In the genomic region with DNA sequence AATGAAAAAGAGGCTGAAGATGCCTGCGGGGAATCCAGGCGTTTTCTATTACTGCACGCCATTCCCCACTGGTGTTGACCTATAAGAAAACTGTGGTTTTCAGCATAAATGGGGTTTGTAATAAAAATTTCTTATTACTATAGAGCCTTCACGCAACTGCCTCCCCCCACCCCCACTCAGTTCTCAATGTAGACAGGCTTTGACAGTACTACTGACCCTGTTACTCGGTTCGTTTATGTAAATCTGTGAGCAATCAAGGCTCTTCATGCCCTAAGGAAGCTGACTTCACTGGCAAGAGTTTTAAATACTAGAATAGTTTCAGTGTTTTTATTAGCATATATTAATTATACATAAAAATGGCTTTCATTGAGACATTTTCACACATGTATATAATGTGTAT, we compare ENCODE assay signal across 22 mouse cellular contexts.
DNase-seq lines count a peak whose midpoint lies in the region; ATAC-seq lines count a peak whose summit lies in the region.
"Had no signal": no experiment of that assay in that cellular context is flagged by ENCODE, and none has a peak within 500 bp of the region (broad histone marks: within the 10 kb centered on the region; RNA-seq: fewer than 3 reads in every experiment).

No protein-coding gene starts in this region.

- peak; percentile 41; the same call in 1 of the 2 replicates for ATAC-seq in hindbrain, embryonic 13.5 days (ENCODE audit: low FRiP score)
- no peak for ATAC-seq in hindbrain, embryonic 11.5 days (ENCODE audit: low FRiP score)
- no peak for ATAC-seq in liver, embryonic 12.5 days
- ATAC-seq in liver, embryonic 13.5 days (ENCODE audit: low read depth), result no peak
- ATAC-seq: CD4-positive, CD25-positive, alpha-beta regulatory T cell, adult 4 months; forebrain, embryonic 13.5 days; forebrain, postnatal 0 days had no signal

- 75% methylated on average over 6 of the region's 6 CpGs for WGBS in hindbrain, embryonic 13.5 days
- 87% methylated on average over 6 of the region's 6 CpGs for WGBS in hindbrain, embryonic 11.5 days
- 80% methylated on average over 6 of the region's 6 CpGs for WGBS in liver, embryonic 12.5 days (ENCODE audit: insufficient replicate concordance)
- WGBS in liver, embryonic 13.5 days (ENCODE audit: insufficient replicate concordance), result 74% methylated on average over 6 of the region's 6 CpGs

- H3K27ac ChIP-seq in hindbrain, embryonic 13.5 days, result no peak overlapping the region
- H3K27ac ChIP-seq in hindbrain, embryonic 11.5 days (ENCODE audit: low read depth, low read length), result no peak overlapping the region
- H3K27ac ChIP-seq in liver, embryonic 12.5 days, result peak overlapping the region; percentile 81
- H3K27ac ChIP-seq in liver, embryonic 13.5 days, result peak overlapping the region; percentile 86
- H3K27ac ChIP-seq: embryonic facial prominence, embryonic 10.5 days; forebrain, embryonic 13.5 days; heart, adult 2 months; heart, embryonic 15.5 days had no signal

- no peak for DNase-seq in hindbrain, embryonic 11.5 days (ENCODE audit: low spot score)
- no peak for DNase-seq in liver
- no peak for DNase-seq in liver, embryonic 13.5 days
- no peak for DNase-seq in ovary, postnatal 14 days (ENCODE audit: low spot score)
- DNase-seq in right cerebral cortex, adult 18-20 months, result no peak
- DNase-seq: adrenal gland, adult 8-10 months; adrenal gland, postnatal 36 days; B cell, adult 2 months; cerebellum, adult 2 months; cerebellum, postnatal 10 days; forebrain, postnatal 0 days; gastrocnemius, postnatal 14 days; heart, adult 2 months; heart, postnatal 14 days had no signal

- no peak overlapping the region for H3K9ac ChIP-seq in hindbrain, embryonic 13.5 days
- H3K9ac ChIP-seq in hindbrain, embryonic 11.5 days (ENCODE audit: low read depth, low read length), result no peak overlapping the region
- H3K9ac ChIP-seq in liver, embryonic 12.5 days, result peak overlapping the region; percentile 27; the same call in 1 of the 2 replicates
- no peak overlapping the region for H3K9ac ChIP-seq in liver, embryonic 13.5 days
- H3K9ac ChIP-seq: forebrain, embryonic 13.5 days; forebrain, postnatal 0 days; heart, embryonic 15.5 days had no signal

- H3K27me3 ChIP-seq in hindbrain, embryonic 13.5 days, result no peaks in the 10 kb centered on the region
- H3K27me3 ChIP-seq in hindbrain, embryonic 11.5 days (ENCODE audit: control insufficient read depth, insufficient read depth, low read length), result no peaks in the 10 kb centered on the region
- H3K27me3 ChIP-seq in liver, embryonic 12.5 days (replicated peaks), result no peaks in the 10 kb centered on the region
- H3K27me3 ChIP-seq in liver, embryonic 13.5 days, result no peaks in the 10 kb centered on the region
- H3K27me3 ChIP-seq: forebrain, embryonic 13.5 days; heart, embryonic 15.5 days had no signal

- H3K9me3 ChIP-seq in hindbrain, embryonic 13.5 days, result no peaks in the 10 kb centered on the region
- no peaks in the 10 kb centered on the region for H3K9me3 ChIP-seq in hindbrain, embryonic 11.5 days (ENCODE audit: control insufficient read depth, low read length)
- H3K9me3 ChIP-seq in liver, embryonic 12.5 days (replicated peaks), result no peaks in the 10 kb centered on the region
- no peaks in the 10 kb centered on the region for H3K9me3 ChIP-seq in liver, embryonic 13.5 days (replicated peaks)
- H3K9me3 ChIP-seq: embryonic facial prominence, embryonic 10.5 days; forebrain, embryonic 13.5 days; G1E; heart, embryonic 15.5 days had no signal

- 0 out of 2 replicates have a peak, but pooled peaks cover 12% of the 10 kb centered on the region for H3K4me1 ChIP-seq in hindbrain, embryonic 13.5 days (replicated peaks)
- no peaks in the 10 kb centered on the region for H3K4me1 ChIP-seq in hindbrain, embryonic 11.5 days (replicated peaks; ENCODE audit: control insufficient read depth, insufficient read depth, low read length)
- peaks cover 72% of the 10 kb centered on the region for H3K4me1 ChIP-seq in liver, embryonic 12.5 days
- H3K4me1 ChIP-seq in liver, embryonic 13.5 days (replicated peaks), result peaks cover 74% of the 10 kb centered on the region
- H3K4me1 ChIP-seq: embryonic facial prominence, embryonic 10.5 days; forebrain, embryonic 13.5 days had no signal

- no peak overlapping the region for H3K4me3 ChIP-seq in hindbrain, embryonic 13.5 days
- H3K4me3 ChIP-seq in hindbrain, embryonic 11.5 days (ENCODE audit: low read depth, low read length), result no peak overlapping the region
- H3K4me3 ChIP-seq in liver, embryonic 12.5 days, result no peak overlapping the region
- no peak overlapping the region for H3K4me3 ChIP-seq in liver, embryonic 13.5 days (replicated peaks)
- H3K4me3 ChIP-seq: embryonic facial prominence, embryonic 10.5 days; forebrain, embryonic 13.5 days; heart, adult 2 months; heart, embryonic 15.5 days had no signal

- no peak overlapping the region for H3K4me2 ChIP-seq in hindbrain, embryonic 13.5 days
- H3K4me2 ChIP-seq in hindbrain, embryonic 11.5 days (replicated peaks; ENCODE audit: low read depth, low read length), result no peak overlapping the region
- no peak overlapping the region for H3K4me2 ChIP-seq in liver, embryonic 12.5 days
- H3K4me2 ChIP-seq in liver, embryonic 13.5 days, result peak overlapping the region; percentile 30
- H3K4me2 ChIP-seq: forebrain, embryonic 13.5 days; heart, embryonic 11.5 days; heart, embryonic 15.5 days had no signal

- H3K36me3 ChIP-seq in hindbrain, embryonic 13.5 days, result no peaks in the 10 kb centered on the region
- H3K36me3 ChIP-seq in hindbrain, embryonic 11.5 days (ENCODE audit: control insufficient read depth, insufficient read depth, low read length), result no peaks in the 10 kb centered on the region
- no peaks in the 10 kb centered on the region for H3K36me3 ChIP-seq in liver, embryonic 12.5 days
- no peaks in the 10 kb centered on the region for H3K36me3 ChIP-seq in liver, embryonic 13.5 days
- H3K36me3 ChIP-seq: embryonic facial prominence, embryonic 10.5 days; G1E; heart, embryonic 15.5 days had no signal

Comparison
In these comparisons a context has a peak if more than half of its experiments do, and no peak if none do; other contexts are left out.
1. H3K27ac ChIP-seq: peak in liver, embryonic 12.5 days (single experiment) and liver, embryonic 13.5 days (single experiment); none in hindbrain, embryonic 13.5 days (single experiment) and hindbrain, embryonic 11.5 days (single experiment).